Mouse (Mus musculus): ENCODE results near the gene Fam124b. TPM values are rescaled to one million over a fixed set of nuclear protein-coding genes. Genes with fewer than 3 reads are reported as not detected.

Fam124b gene
- 0.06 TPM in 1 of 2 replicates, not detected in the other for polyA plus RNA-seq (2012; rRNA removed)

DNA sequence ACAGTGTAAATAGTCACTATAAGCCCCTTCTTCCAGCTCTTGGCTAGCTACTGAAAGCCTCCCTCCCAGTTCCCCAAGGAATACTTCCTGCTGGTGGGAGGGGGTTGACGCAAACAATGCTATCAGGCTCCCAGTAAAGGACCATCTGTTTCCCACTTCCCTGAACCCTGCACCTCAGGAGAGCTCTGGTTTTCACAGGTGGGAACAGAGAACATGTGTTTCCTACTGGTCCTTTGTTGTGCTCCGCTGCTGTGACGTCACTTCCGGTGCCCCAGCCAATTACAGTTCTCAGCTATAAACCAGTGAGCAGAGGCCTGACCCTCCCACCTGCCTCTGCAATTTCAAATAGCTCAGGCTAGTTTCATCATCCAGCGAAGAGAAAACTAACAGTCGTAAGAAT lies at the start of gene Fam124b:
Gene Fam124b (minus strand): TSS at position 206 of the 400 bp plus-strand sequence.

Other genes starting within 250 kb of the Fam124b start
- 3.9 and 4.6 TPM in 2 replicates for gene Cul3, start 122.0 kb upstream of the Fam124b start, polyA plus RNA-seq (2012; rRNA removed)
- not detected in 2 replicates for gene Gm45261, start 243.0 kb upstream of the Fam124b start, polyA plus RNA-seq (2012; rRNA removed)